Mouse (Mus musculus) thymus, postnatal 4 days (tissue): ENCODE measurements around the gene March11.

Experiments
- DNase-seq: peaks from one replicate; pipeline ENCODE4 v3.0.0; 2021

The March11 gene

GRCm38 (mm10) chr15:26308629-26309230, at the start of gene March11:
TSS of gene March11 (plus strand) at chr15:26309048.
- DNase-seq = peak; percentile 10

- no peak for DNase-seq
These were observed 46.5 kb upstream of the March11 start for GRCm38 (mm10) chr15:26262336-26262735.

GRCm38 (mm10) chr15:26269596-26269995, 39.3 kb upstream of the March11 start:
- no peak for DNase-seq

GRCm38 (mm10) chr15:26276035-26276511, 32.8 kb upstream of the March11 start:
- no peak for DNase-seq

GRCm38 (mm10) chr15:26276608-26277007, 32.2 kb upstream of the March11 start:
- DNase-seq = no peak

GRCm38 (mm10) chr15:26291871-26292270, 17.0 kb upstream of the March11 start:
- DNase-seq = no peak

DNA sequence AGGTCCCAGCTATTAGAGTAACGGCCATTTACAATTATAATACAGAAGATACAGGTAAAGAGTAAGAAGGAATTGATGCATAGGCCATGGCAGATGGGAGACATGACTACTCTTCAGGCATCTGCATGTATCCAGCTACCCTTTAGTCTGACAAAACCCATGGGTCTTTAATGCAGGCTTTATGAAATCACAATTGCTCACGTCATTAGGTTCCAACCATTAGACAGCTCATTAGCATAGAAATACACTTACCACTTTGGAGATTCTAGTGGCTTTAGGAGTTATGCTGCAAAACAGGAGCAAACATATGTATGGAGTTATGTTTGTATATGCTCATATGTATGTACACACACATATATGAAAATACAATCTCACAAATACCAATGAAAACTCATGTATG, 16.0 kb upstream of the March11 start:
- no peak for DNase-seq

GRCm38 (mm10) chr15:26293215-26293614, 15.6 kb upstream of the March11 start:
- DNase-seq = no peak

GRCm38 (mm10) chr15:26298668-26299067, 10.2 kb upstream of the March11 start:
- DNase-seq = no peak

- peak; percentile 71 for DNase-seq
These were observed 563 bp downstream of the March11 start for GRCm38 (mm10) chr15:26309291-26309931.

GRCm38 (mm10) chr15:26319866-26320265, 11.0 kb downstream of the March11 start:
- DNase-seq = no peak

DNA sequence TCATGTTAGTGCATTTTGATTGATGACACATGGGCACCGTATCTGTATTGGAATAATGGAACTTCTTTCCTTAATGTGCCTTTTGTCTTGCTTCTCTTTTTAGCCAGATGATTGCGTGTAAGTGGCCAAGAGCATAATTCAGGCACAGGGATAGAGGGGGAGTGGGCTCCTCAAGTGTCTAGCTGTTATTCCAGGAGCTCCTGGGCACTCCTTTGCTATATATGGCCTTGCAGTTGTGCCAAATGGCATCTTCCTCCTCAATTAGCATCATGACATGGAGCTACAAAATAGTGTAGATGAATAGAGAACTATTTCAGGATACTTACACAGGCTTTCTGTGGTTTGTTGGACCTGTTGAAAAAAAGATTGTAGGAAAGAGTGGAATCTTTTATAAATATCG, 11.6 kb downstream of the March11 start:
- DNase-seq = no peak

DNA sequence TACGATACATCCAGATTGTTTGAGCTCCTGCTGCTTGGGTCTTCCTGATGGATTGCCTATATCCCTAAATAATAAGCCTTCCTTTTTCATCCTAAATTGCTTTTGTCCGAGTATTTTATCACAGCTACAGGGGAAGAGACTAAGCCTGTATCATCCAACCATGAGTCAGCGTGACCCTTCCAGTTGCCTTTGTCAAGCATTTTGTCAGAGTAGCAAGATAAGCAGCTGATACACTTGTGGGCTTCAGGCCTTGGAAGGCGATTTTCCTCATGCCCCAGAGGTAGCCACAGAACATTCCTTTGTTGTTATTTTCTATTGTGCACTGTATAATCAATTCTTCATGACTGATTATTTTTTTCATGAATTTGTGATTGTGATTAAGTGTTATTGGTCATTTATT, 14.0 kb downstream of the March11 start:
- no peak for DNase-seq

- no peak for DNase-seq
These were observed 18.3 kb downstream of the March11 start for GRCm38 (mm10) chr15:26327157-26327556.

DNA sequence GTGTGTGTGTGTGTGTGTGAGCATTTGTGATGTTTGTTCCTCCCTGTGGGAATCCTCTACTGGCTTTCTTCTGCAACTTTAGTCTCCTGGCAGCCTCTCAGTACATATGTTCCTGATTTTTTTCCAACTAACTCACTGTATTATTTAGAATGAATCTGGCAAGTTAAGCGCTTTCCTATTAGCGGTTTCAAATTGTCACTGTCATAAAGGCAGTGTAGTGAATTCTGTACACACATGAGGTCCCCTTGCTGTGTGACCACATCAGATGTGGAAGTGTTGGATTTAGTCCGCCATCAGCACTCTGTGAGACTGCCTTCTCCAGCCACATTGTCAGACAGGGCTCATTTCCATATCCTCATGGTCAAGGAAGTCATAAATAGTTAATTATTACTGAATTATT, 26.9 kb downstream of the March11 start:
- no peak for DNase-seq

- DNase-seq = no peak
These were observed 28.9 kb downstream of the March11 start for GRCm38 (mm10) chr15:26337775-26338174.

GRCm38 (mm10) chr15:26338343-26338742, 29.5 kb downstream of the March11 start:
- no peak for DNase-seq

- DNase-seq = no peak
These were observed 31.6 kb downstream of the March11 start for GRCm38 (mm10) chr15:26340490-26340889.

DNA sequence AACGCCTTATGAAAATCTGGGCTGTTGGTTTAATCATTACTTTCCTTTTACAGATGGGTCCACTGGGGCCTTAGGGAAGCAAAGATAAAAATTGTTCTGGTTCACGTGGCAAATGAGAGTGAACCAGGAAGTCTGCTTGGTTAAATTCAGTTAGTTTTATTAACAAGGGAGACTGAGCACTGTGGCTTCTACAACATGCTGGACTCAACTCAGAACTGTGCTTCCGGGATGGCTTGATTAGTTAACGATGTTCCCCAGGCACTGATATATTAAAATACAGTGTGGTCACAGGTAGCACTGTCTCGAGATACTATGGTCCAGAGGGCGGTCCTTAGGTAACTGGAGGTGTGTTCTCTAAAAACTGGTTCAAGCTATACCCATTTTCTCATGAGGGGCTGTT, 32.1 kb downstream of the March11 start:
- DNase-seq = no peak

DNA sequence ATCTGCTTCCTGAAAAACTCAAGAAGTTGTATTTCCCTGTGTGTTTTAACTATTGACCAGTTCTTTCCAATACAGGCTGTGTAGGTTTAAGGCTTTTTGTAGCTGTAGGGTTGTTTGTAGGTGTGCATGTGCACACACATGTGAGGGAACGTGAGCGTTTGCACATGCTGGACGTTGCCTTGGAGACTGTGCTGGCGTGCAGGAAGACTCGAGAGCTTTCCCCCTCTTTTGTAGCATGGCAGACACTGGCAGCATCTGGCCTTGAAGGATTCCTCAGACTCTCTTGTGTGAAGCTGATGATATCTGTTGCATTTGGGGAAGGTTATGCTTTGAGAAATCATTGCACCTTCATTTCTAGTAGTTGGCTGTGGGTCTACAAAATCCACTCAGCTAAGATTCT, 35.5 kb downstream of the March11 start:
- DNase-seq = no peak

GRCm38 (mm10) chr15:26353656-26354055, 44.8 kb downstream of the March11 start:
- DNase-seq = no peak

DNA sequence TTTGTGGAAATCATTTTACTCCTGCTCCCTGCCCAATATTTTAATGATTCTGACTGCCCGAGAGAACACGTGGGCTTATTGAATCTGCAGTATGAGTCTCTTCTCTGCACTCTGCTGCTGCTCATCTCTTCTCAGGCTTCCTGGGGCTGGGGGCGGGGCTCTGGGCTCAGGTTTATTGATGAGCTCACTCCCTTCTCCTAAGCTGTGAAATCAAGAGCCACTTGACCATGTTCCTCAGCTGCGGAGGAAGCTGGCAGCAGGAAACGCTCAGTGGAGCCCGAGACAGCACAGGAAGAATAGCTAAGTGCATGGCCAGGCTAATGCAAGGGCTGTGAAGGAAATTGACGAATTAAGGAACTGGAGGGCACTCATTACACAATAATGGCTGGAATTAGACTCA, 56.5 kb downstream of the March11 start:
- DNase-seq = no peak

DNA sequence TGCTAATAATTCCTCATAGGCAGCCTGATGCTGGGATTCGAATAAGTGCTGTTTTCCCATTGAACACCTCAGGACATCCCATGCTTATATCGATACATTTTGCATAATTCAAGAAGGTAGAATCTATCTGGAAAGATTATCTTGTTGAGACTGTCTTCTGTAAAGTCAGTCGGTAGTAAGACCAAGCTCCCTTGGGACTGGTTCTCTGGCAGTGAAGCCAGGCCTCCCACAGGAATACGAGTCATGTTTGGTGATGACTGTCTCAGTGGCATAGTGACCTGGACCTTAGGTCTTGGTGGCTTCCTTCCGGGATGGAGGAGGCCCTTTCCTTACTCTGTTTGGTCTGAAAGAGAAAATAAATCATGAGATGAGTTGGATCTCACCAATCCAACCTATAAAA, 57.7 kb downstream of the March11 start:
- no peak for DNase-seq

GRCm38 (mm10) chr15:26373759-26374158, 64.9 kb downstream of the March11 start:
- DNase-seq = no peak

GRCm38 (mm10) chr15:26374232-26374631, 65.4 kb downstream of the March11 start:
- DNase-seq = no peak
